Mouse (Mus musculus): ENCODE results near the gene Scamp4.

The Scamp4 gene

DNA sequence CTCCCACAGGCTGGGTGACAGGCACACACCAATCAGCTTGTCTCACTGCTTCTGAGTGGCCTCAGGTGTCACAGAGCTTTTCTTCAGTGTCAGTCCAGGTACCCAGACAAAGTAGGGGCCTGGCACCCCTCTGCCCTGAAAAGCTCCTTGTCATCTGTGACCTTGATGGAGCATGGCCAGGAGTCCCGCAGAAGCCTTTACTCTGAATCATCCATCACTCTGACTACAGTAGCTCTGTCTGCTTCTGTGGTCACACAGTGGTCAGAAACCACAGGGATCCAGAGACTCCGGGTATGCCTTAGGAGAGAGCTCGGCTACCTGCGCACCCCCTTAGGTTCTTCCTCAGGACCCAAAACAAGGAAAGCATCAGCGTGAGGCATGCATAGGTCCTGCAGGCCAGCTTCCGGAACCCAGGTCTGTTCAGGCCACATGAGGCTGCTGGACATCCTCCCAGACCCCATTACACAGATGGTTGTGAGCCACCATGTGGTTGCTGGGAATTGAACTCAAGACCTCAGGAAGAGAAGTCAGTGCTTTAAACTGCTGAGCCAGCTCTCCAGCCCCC lies 50.6 kb downstream of the Scamp4 start:
- DNase-seq (ENCODE audit: low read depth, low spot score) = no peak

DNA sequence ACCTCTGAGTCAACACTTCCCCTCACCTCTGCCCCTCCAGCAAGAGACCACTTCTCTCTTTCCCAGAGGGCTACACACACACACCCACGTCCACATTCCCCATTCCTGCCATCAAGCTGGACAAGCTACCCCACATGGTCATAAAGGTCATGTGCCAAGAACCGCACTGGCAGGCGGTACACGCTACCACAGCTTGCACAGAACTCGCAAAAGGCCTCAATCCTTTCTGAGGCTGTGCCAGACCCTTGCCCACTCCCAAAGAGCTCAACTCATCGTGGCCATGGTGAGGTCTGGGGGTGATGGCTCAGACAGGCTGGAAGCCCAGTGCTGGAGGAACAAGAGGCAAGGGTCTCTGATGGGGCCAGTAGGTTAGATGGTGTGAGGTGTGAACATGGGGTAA lies 52.2 kb downstream of the Scamp4 start:
- DNase-seq (ENCODE audit: low read depth, low spot score) = no peak

DNA sequence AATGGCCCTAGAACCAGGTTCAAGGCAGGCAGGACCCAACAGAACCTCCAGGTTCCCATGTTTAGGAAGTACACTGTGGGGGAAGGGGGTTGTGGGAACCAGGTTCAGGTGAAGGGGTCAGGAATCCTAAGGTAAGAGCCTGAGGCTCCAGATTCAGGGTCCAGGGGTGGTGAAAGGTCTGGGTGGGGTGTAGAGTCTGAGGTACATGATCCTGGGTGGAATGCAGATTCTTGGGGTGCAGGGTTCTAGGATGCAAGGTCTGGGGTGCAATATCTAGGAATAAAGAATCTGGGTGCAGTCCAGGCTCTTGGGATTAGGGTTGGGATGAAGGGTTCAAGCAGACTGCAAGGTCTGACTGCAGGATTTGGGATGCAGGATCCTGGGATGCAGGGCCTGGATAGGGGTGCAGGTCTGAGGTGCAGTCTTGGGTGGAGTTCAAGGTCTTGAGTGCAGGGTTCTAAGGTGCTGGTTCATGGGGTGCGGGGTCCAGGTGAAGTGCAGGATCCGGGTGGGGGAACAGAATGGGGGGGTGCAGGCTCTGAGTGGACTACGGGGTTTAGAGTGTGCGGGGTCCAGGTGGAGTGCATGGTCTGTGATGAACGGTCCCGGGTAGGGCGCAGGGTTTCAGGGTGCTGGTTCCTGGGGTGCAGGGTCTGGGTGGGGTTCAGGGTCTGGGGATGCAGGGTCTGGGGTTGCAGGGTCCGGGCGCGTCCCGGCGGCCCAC lies 52.9 kb downstream of the Scamp4 start:
- DNase-seq (ENCODE audit: low read depth, low spot score) = no peak

DNA sequence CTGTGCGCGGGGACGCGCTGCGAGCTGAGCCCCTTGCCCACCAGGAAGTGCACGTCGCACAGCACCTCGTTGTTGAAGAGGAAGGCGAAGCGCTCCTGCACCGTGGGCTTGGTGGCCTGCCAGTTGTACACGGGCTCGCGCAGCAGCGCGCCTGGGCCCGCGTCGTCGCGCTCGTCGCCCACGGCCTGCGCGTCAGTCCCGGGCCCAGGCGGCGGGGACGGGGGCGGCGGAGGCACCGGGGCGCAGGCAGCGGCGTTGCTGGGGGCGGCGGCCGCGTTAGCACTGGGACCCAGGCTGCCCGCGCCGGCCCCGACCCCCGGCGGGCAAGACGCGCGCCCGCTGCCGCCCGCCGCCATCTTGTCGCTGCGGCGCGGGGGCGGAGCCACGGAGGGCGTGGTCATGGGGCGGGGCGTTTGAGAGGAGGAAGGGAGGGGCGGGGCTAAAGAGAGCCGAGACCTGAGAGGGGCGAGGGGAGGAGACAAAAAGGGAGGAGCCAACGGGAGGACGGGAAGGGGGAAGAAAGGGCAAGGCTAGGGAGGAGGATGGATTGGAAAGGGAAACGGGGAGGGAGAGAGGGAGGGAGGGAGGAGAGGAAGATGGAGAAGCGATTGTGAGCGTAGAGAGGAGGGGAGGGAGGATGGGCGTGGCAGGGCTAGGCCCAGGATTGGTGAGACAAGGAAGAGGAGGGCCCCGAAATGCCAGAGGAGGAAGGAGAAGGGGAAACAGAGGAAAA lies 53.6 kb downstream of the Scamp4 start:
- peak; percentile 94 for DNase-seq (ENCODE audit: low read depth, low spot score)

DNA sequence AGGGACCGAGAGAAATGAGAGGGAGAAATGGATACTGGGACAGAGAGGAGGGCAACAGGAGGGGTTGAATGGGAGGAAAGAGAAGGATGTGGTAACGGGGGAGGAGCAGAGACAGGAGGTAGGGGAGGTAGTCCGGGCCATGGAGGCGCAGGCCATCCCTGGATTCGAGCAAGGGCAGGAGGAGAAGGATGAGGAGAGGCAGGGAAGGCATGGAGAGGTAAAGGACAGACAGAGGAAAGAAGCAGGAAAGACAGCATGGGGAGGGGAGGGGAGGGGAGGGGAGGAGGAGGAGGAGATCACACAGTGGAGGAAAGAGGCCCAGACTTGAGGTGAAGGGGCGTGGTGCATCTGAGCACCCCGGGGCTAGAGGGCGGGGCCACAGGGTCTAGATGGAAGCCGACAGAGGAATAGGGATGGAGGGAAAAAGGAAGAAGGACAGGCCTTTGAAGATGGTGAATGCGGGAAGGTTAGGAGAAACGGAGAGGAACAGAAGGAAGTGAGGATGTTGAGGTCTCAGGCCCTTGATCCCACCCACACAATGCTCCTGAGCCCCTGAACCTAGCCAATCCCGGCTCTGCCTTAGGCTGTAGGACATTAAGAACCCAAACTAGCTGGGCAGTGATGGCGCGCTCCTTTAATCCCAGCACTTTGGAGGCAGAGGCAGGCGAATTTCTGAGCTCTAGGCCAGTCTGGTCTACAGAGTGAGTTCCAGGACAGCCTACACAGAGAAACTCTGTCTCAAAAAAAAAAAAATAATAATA lies 54.4 kb downstream of the Scamp4 start, which contains the start of gene Btbd2:
TSS of gene Btbd2 (minus strand) at position 209 of the 761 bp plus-strand sequence.
- DNase-seq (ENCODE audit: low read depth, low spot score) = no peak

DNA sequence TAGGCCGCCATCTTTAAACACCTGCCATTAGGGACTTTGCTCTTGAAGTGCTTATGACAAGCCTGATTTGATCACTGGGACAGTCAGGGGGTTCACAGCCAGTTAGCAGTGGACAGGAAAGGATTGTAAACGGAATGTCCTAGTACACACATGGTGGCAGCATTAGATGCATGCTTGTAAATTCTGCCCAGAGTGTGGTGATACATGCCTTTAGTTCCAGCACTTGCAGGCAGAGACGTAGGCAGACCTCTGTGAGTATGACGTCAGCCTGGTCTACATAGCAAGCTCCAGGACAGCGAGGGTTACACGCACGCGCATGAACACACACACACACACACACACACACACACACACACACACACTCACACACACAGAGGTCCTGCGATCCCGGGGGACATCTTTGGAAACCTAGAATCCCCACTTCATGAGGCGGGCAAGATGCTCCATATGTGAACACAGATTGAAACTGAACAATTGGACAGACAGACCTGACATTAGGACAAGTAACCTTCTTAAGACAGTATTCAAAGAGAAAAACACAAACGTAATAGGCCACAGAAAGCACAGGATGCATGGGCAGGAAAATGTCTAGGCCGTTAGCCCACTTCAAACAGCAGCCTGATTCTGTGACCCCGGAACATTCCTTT lies 55.6 kb downstream of the Scamp4 start:
- DNase-seq (ENCODE audit: low read depth, low spot score) = no peak

DNA sequence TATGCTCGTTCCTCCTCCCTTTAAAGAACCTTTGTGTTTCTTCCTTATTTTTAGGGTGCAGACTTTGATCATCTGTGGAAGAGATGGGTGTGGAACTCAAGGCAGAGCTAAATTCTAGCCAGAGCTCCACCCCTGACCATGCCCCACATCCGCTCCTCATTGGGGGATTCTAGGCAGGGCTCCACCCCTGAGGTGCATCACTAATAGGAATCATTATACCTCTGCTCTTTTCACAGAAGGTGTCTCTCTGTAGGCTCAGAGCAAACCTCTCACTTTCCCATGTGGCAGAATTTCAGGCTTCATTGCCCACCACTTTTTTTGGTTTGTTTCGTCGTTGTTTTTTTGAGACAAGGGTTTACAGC lies 56.1 kb downstream of the Scamp4 start:
- no peak for DNase-seq (ENCODE audit: low read depth, low spot score)

DNA sequence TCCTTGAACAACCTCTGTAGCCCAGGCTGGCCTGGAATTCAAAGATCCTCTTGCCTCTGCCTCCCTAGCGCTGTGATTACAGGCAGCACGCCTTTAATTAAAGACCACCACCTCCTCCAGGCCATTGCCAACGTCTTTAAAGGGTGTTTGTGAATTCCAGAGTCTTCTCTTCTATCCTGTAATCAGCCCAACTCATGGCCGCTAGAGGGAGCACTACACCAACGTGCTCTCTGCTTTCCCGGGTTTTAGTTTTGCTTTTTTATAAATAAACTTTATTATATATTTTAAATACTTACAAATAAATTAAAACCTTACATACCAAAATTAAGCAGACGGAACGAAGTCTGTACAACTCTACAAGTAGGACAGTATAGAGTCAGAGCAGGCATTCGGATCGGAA lies 56.5 kb downstream of the Scamp4 start:
- peak; percentile 67 for DNase-seq (ENCODE audit: low read depth, low spot score)

DNA sequence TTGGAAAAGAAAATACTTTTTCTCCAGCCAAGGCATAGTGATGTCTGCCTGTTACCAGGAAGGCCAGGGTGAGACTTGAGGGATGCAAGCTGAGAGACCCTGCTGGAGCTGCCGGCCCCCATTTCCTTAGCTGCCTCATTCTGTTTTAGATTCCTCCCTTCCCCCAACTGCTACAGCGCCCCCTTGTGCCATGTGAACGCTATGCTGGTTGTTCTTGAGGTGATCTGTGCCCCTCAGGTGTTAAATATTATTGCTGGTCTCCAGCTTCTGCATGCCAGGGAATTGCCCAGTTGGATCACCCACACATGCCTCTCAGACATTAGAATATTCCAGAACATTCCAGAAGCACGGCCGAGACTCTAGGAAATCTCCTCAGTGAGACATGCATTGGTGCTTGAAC lies 58.5 kb downstream of the Scamp4 start:
- no peak for DNase-seq (ENCODE audit: low read depth, low spot score)

DNA sequence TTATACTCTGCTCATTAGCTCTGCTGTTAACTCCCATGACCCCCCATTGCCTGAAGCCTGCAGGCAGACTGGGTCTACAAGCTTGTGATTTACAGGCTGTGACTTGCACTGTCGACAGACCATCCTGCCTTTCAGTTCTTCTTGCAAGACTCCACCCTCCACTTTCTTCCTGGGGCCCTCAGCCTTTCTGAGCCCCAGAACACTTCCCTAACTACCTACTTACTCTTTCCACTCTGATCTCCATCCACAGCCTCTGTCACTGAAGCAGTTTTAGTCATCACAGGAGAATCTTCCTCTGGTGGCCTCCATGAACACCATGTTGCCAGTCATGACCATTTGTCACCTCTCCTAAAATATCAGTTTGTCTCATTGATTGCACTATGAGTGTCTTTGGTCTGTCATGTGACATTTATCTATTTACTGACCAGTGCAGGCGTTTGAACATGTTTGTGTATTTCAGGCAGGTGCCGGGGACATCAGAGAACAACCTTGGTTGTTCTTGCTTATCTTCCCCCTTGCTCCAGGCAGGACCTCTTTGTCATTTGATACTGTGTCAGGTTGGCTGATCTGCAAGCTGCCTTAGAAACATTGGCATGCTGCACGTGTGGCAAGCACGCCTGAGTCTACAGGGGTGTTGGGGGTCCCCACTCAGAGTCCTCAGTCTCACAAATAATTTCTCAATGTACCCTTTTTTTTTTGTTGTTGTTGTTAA lies 61.0 kb downstream of the Scamp4 start:
- no peak for DNase-seq (ENCODE audit: low read depth, low spot score)

DNA sequence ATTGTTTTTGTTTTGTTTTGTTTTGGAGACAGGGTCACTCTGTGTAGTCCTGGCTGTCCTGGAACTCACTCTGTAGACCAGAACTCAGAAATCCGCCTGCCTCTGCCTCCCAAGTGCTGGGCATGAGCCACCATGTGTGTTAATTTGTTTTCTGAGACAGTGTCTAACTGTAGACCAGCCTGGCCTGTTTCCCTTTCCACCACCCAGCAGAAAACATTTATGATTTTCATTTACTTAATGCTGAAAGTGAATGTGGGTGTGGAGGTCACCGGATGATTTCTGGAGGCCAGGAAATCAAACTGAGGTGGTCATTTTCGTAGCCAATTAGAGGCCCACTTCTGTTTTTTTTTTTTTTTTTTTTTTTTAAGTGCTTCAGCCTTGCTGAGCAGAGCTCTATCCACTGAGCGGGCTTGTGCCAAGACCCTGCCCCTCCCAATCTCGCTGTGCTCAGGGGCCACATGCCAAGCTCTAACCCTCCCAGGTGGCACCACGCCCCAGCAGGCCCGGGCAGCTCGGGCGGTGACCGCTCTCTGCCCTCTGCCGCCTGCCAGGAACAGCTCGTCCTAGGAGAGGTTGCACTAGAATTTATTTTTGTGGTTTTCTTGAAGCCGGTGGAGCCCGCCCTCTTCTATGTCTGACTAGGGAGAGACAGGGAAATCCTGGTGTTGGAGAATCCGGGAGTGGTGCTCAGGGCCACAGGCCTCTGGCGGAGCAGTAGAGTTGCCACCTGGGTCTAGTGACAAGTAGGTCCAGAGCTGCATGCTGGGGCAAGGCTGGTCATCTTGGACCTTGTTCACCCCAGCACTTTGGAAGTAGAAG lies 61.7 kb downstream of the Scamp4 start:
- no peak for DNase-seq (ENCODE audit: low read depth, low spot score)

DNA sequence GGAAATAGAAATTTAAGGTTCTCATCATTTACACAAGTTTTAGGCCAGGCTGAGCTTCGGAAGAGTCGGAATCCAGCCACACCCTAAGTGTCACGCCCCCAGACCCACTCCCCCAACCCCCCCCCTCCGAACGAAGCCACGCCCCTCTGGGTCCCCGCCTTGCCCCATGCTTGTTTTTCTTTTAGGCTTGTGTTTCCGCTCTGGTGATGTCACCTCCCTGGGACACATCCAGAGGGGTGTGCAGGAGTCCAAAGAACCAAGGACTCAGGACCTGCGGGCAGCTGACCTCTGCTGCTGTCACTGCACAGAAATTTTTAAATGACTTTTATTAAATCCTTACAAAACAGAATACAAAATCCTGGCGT lies 62.3 kb downstream of the Scamp4 start:
- DNase-seq (ENCODE audit: low read depth, low spot score) = no peak
